7 mouse cellular contexts compared by ENCODE assay signal in the genomic region with DNA sequence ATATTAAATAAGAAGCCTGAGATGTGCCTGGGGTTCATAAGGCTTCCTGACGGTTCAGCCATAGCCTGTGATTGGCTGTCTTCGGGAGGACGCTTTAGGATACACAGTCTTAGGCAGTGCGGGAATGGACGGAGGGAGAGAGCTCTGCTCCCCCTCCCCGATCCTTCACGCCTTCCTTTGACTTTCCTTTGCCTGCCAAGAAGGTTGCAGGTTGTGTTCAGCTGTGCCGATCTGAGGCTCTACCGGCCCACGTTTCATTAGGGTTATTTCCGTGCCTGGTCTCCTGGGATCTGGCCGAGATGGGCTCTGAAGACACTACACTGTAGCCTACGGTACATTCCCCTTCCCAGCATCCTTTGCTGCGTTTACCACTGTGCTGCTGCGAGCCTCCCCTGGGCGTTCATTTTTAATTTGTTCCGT. TPM values are rescaled to one million over a fixed set of nuclear protein-coding genes. Genes with fewer than 3 reads are reported as not detected.
A peak's percentile ranks its signal among the peaks of the same experiment; 100 is the strongest.
DNase-seq lines count a peak whose midpoint lies in the region; ATAC-seq and TF ChIP-seq lines count a peak whose summit lies in the region.

No protein-coding gene starts in this region.

- peaks cover 26% of the 10 kb centered on the region for H3K4me1 ChIP-seq in liver, embryonic 13.5 days (replicated peaks)
- H3K4me1 ChIP-seq in hindbrain, embryonic 15.5 days (replicated peaks) = no peaks in the 10 kb centered on the region
- H3K4me1 ChIP-seq in midbrain, postnatal 0 days (ENCODE audit: insufficient read depth, low read length) = no peaks in the 10 kb centered on the region

- DNase-seq in liver, embryonic 13.5 days = no peak
- no peak for DNase-seq in liver
- peak; percentile 59 for DNase-seq in brain, embryonic 14.5 days (ENCODE audit: low read depth)
- DNase-seq in midbrain, postnatal 0 days (ENCODE audit: low spot score) = peak; percentile 60
- DNase-seq in ovary, postnatal 14 days (ENCODE audit: low spot score) = no peak
- DNase-seq in MN1 (ENCODE audit: low spot score) = no peak

- TF ChIP-seq POLR2A in brain, embryonic 14.5 days (IDR thresholded peaks at IDR 0.05; ENCODE audit: borderline replicate concordance, extremely low read depth, insufficient read depth, insufficient read length, poor library complexity, severe bottlenecking) = no peak

- no peak overlapping the region for H3K4me3 ChIP-seq in liver, embryonic 13.5 days (replicated peaks)
- no peak overlapping the region for H3K4me3 ChIP-seq in hindbrain, embryonic 15.5 days
- no peak overlapping the region for H3K4me3 ChIP-seq in midbrain, postnatal 0 days (ENCODE audit: low read depth, low read length)

- H3K27ac ChIP-seq in liver, embryonic 13.5 days = no peak overlapping the region
- peak overlapping the region; percentile 42 for H3K27ac ChIP-seq in hindbrain, embryonic 15.5 days (replicated peaks)
- H3K27ac ChIP-seq in midbrain, postnatal 0 days (ENCODE audit: low read depth, low read length) = no peak overlapping the region

- H3K36me3 ChIP-seq in liver, embryonic 13.5 days = peaks cover 59% of the 10 kb centered on the region
- no peaks in the 10 kb centered on the region; the same call in 1 of the 2 replicates for H3K36me3 ChIP-seq in hindbrain, embryonic 15.5 days
- 0 out of 2 replicates have a peak, but pooled peaks cover 2% of the 10 kb centered on the region for H3K36me3 ChIP-seq in midbrain, postnatal 0 days (ENCODE audit: insufficient read depth, low read length)

- TF ChIP-seq CTCF in brain, embryonic 14.5 days (IDR thresholded peaks at IDR 0.05; ENCODE audit: borderline replicate concordance, extremely low read depth, insufficient read depth, insufficient read length) = no peak
- TF ChIP-seq CTCF in midbrain, postnatal 0 days (IDR thresholded peaks at IDR 0.05) = no peak

- no peak overlapping the region for H3K9ac ChIP-seq in liver, embryonic 13.5 days
- H3K9ac ChIP-seq in hindbrain, embryonic 15.5 days = no peak overlapping the region
- no peak overlapping the region for H3K9ac ChIP-seq in midbrain, postnatal 0 days (replicated peaks; ENCODE audit: low read length, poor library complexity, severe bottlenecking)

- 76% methylated on average over 17 of the region's 17 CpGs for WGBS in liver, embryonic 13.5 days (ENCODE audit: insufficient replicate concordance)
- 65% methylated on average over 17 of the region's 17 CpGs for WGBS in hindbrain, embryonic 15.5 days
- WGBS in midbrain, postnatal 0 days = 72% methylated on average over 17 of the region's 17 CpGs

- H3K4me2 ChIP-seq in liver, embryonic 13.5 days = no peak overlapping the region
- peak overlapping the region; percentile 16; the same call in 1 of the 2 replicates for H3K4me2 ChIP-seq in hindbrain, embryonic 15.5 days
- H3K4me2 ChIP-seq in midbrain, postnatal 0 days (ENCODE audit: low read depth, low read length, poor library complexity, severe bottlenecking) = 0 out of 2 replicates have a peak overlapping the region, but pooled peaks have one; percentile 2

- H3K9me3 ChIP-seq in liver, embryonic 13.5 days (replicated peaks) = no peaks in the 10 kb centered on the region
- H3K9me3 ChIP-seq in hindbrain, embryonic 15.5 days = no peaks in the 10 kb centered on the region
- H3K9me3 ChIP-seq in midbrain, postnatal 0 days (ENCODE audit: low read length) = no peaks in the 10 kb centered on the region

- no peaks in the 10 kb centered on the region for H3K27me3 ChIP-seq in liver, embryonic 13.5 days
- H3K27me3 ChIP-seq in hindbrain, embryonic 15.5 days = no peaks in the 10 kb centered on the region
- H3K27me3 ChIP-seq in midbrain, postnatal 0 days (ENCODE audit: insufficient read depth, low read length) = no peaks in the 10 kb centered on the region

- ATAC-seq in liver, embryonic 13.5 days (ENCODE audit: low read depth) = 0 out of 2 replicates have a peak, but pooled peaks have one; percentile 37
- ATAC-seq in hindbrain, embryonic 15.5 days (ENCODE audit: low FRiP score, low read depth) = peak; percentile 82
- no peak for ATAC-seq in midbrain, postnatal 0 days (ENCODE audit: low FRiP score)

RNA-seq across cellular contexts. Expression of a gene that starts 30.4 kb away (rescaled TPM):
- polyA plus RNA-seq in liver, embryonic 13.5 days (2015; fragmentation: Nextera tagmentation; extraction: Ambion mirVana) = 21.0 and 25.2 TPM in 2 replicates
- polyA plus RNA-seq in brain, embryonic 14.5 days (2012; rRNA removed) = 30.1 and 39.7 TPM in 2 replicates
- polyA plus RNA-seq in hindbrain, embryonic 15.5 days (2015; fragmentation: Nextera tagmentation; extraction: Ambion mirVana) = 26.8 and 30.3 TPM in 2 replicates
- total RNA-seq in midbrain, postnatal 0 days (2014; rRNA removed) = 39.7 and 45.7 TPM in 2 replicates
- polyA plus RNA-seq in midbrain, postnatal 0 days (2015; fragmentation: Nextera tagmentation; extraction: Ambion mirVana) = 20.4 and 21.3 TPM in 2 replicates

RNA-seq across cellular contexts. Expression of a gene that starts 47.5 kb away (rescaled TPM):
- 11.3 and 12.5 TPM in 2 replicates for polyA plus RNA-seq in liver, embryonic 13.5 days (2015; fragmentation: Nextera tagmentation; extraction: Ambion mirVana)
- 43.5 and 47.2 TPM in 2 replicates for polyA plus RNA-seq in brain, embryonic 14.5 days (2012; rRNA removed)
- polyA plus RNA-seq in hindbrain, embryonic 15.5 days (2015; fragmentation: Nextera tagmentation; extraction: Ambion mirVana) = 10.8 and 12.4 TPM in 2 replicates
- total RNA-seq in midbrain, postnatal 0 days (2014; rRNA removed) = 31.6 and 32.5 TPM in 2 replicates
- polyA plus RNA-seq in midbrain, postnatal 0 days (2015; fragmentation: Nextera tagmentation; extraction: Ambion mirVana) = 12.3 and 13.4 TPM in 2 replicates

RNA-seq across cellular contexts. Expression of a gene that starts 47.8 kb away (rescaled TPM):
- 2.8 and 3.0 TPM in 2 replicates for polyA plus RNA-seq in liver, embryonic 13.5 days (2015; fragmentation: Nextera tagmentation; extraction: Ambion mirVana)
- polyA plus RNA-seq in brain, embryonic 14.5 days (2012; rRNA removed) = 12.4 and 15.8 TPM in 2 replicates
- polyA plus RNA-seq in hindbrain, embryonic 15.5 days (2015; fragmentation: Nextera tagmentation; extraction: Ambion mirVana) = 7.1 and 8.6 TPM in 2 replicates
- 11.8 and 15.5 TPM in 2 replicates for total RNA-seq in midbrain, postnatal 0 days (2014; rRNA removed)
- polyA plus RNA-seq in midbrain, postnatal 0 days (2015; fragmentation: Nextera tagmentation; extraction: Ambion mirVana) = 3.5 and 4.4 TPM in 2 replicates

Comparison
In these comparisons a context has a peak if more than half of its experiments do, and no peak if none do; other contexts are left out.
1. DNase-seq: peak in brain, embryonic 14.5 days (single experiment) and midbrain, postnatal 0 days (single experiment); none in liver, embryonic 13.5 days (single experiment), liver (single experiment), ovary, postnatal 14 days (single experiment) and MN1 (single experiment).